Mouse (Mus musculus) ES-CJ7 (cell line): ENCODE results near the gene Pik3cb.

Experiments
- DNase-seq: peaks from one replicate; pipeline ENCODE4 v3.0.0; 2011; ENCODE audit warnings: low read depth, low spot score

Gene Pik3cb

GRCm38 (mm10) chr9:99081718-99082117, 58.7 kb downstream of the Pik3cb start:
- no peak for DNase-seq

GRCm38 (mm10) chr9:99081308-99081707, 59.1 kb downstream of the Pik3cb start:
- no peak for DNase-seq

- DNase-seq: peak; percentile 36
Observed at GRCm38 (mm10) chr9:99080657-99081056, 59.8 kb downstream of the Pik3cb start.

- DNase-seq: no peak
Observed at GRCm38 (mm10) chr9:99074462-99074861, 66.0 kb downstream of the Pik3cb start.

GRCm38 (mm10) chr9:99072538-99072937, 67.9 kb downstream of the Pik3cb start:
- DNase-seq: no peak

- no peak for DNase-seq
Observed at GRCm38 (mm10) chr9:99065311-99065710, 75.1 kb downstream of the Pik3cb start.

GRCm38 (mm10) chr9:99064216-99064615, 76.2 kb downstream of the Pik3cb start:
- DNase-seq: peak; percentile 11

GRCm38 (mm10) chr9:99062544-99062943, 77.9 kb downstream of the Pik3cb start:
- peak; percentile 80 for DNase-seq

GRCm38 (mm10) chr9:99057751-99058150, 82.7 kb downstream of the Pik3cb start:
- DNase-seq: no peak

- no peak for DNase-seq
Observed at GRCm38 (mm10) chr9:99049760-99050159, 90.7 kb downstream of the Pik3cb start.

- no peak for DNase-seq
Observed at GRCm38 (mm10) chr9:99048724-99049250, 91.6 kb downstream of the Pik3cb start.

GRCm38 (mm10) chr9:99044761-99045160, 95.7 kb downstream of the Pik3cb start:
- DNase-seq: no peak

- DNase-seq: no peak
Observed at GRCm38 (mm10) chr9:99042641-99043040, 97.8 kb downstream of the Pik3cb start.

- DNase-seq: no peak
Observed at GRCm38 (mm10) chr9:99041994-99042393, 98.4 kb downstream of the Pik3cb start.

- peak; percentile 47 for DNase-seq
Observed at GRCm38 (mm10) chr9:99035575-99035974, 104.8 kb downstream of the Pik3cb start, which contains the start of gene Gm1123. TSS of gene Gm1123 (minus strand) at chr9:99035715.

- no peak for DNase-seq
Observed at GRCm38 (mm10) chr9:99034111-99034510, 106.3 kb downstream of the Pik3cb start.

GRCm38 (mm10) chr9:99032031-99032430, 108.4 kb downstream of the Pik3cb start:
- no peak for DNase-seq

GRCm38 (mm10) chr9:99021751-99022150, 118.7 kb downstream of the Pik3cb start:
- DNase-seq: peak; percentile 39

- no peak for DNase-seq
Observed at GRCm38 (mm10) chr9:99021166-99021565, 119.3 kb downstream of the Pik3cb start.

- no peak for DNase-seq
Observed at GRCm38 (mm10) chr9:99017679-99018078, 122.7 kb downstream of the Pik3cb start.

- no peak for DNase-seq
Observed at GRCm38 (mm10) chr9:99016759-99017158, 123.7 kb downstream of the Pik3cb start.

GRCm38 (mm10) chr9:99016301-99016700, 124.1 kb downstream of the Pik3cb start:
- no peak for DNase-seq

GRCm38 (mm10) chr9:99009898-99010199, 130.6 kb downstream of the Pik3cb start:
- DNase-seq: no peak
